Mouse (Mus musculus): ENCODE measurements around the gene March4. TPM values are rescaled to one million over a fixed set of nuclear protein-coding genes. Genes with fewer than 3 reads are reported as not detected.
A peak's percentile ranks its signal among the peaks of the same experiment; 100 is the strongest.

Gene March4
- polyA plus RNA-seq, 1 experiment from 2014 or later, result 0.92 TPM

GRCm38 (mm10) chr1:72506202-72506601, 30.5 kb downstream of the March4 start:
- ATAC-seq (ENCODE audit: low FRiP score) (no peak), DNase-seq (ENCODE audit: low spot score, missing footprints) (no peak)
- WGBS, result 56% methylated on average over 10 of the region's 10 CpGs
- Histone ChIP-seq H3K4me1 (ENCODE audit: control insufficient read depth, insufficient read depth, low read length) (no peaks in the 10 kb centered on the region), H3K4me3 (ENCODE audit: low read depth, low read length) (no peak overlapping the region), H3K27ac (ENCODE audit: low read depth, low read length) (no peak overlapping the region), H3K4me2 (no peak overlapping the region), H3K27me3 (ENCODE audit: control insufficient read depth, insufficient read depth, low read length) (no peaks in the 10 kb centered on the region), H3K9me3 (ENCODE audit: control insufficient read depth, low read length) (no peaks in the 10 kb centered on the region), H3K36me3 (ENCODE audit: control insufficient read depth, insufficient read depth, low read length) (no peaks in the 10 kb centered on the region), H3K9ac (ENCODE audit: low read length) (no peak overlapping the region)

GRCm38 (mm10) chr1:72497609-72498008, 39.1 kb downstream of the March4 start:
- H3K36me3 ChIP-seq (ENCODE audit: control insufficient read depth, insufficient read depth, low read length), result no peaks in the 10 kb centered on the region
- H3K4me1 ChIP-seq (ENCODE audit: control insufficient read depth, insufficient read depth, low read length), result no peaks in the 10 kb centered on the region
- H3K9me3 ChIP-seq (ENCODE audit: control insufficient read depth, low read length), result no peaks in the 10 kb centered on the region
- H3K27ac ChIP-seq (ENCODE audit: low read depth, low read length), result no peak overlapping the region
- H3K9ac ChIP-seq (ENCODE audit: low read length), result no peak overlapping the region
- no peak for DNase-seq (ENCODE audit: low spot score, missing footprints)
- no peaks in the 10 kb centered on the region for H3K27me3 ChIP-seq (ENCODE audit: control insufficient read depth, insufficient read depth, low read length)
- WGBS, result 95% methylated on average over 5 of the region's 5 CpGs
- ATAC-seq (ENCODE audit: low FRiP score), result no peak
- no peak overlapping the region for H3K4me3 ChIP-seq (ENCODE audit: low read depth, low read length)
- no peak overlapping the region for H3K4me2 ChIP-seq

- 84% methylated on average over 3 of the region's 3 CpGs for WGBS
- Histone ChIP-seq H3K27me3 (ENCODE audit: control insufficient read depth, insufficient read depth, low read length) (no peaks in the 10 kb centered on the region), H3K36me3 (ENCODE audit: control insufficient read depth, insufficient read depth, low read length) (no peaks in the 10 kb centered on the region), H3K4me2 (no peak overlapping the region), H3K27ac (ENCODE audit: low read depth, low read length) (no peak overlapping the region), H3K9me3 (ENCODE audit: control insufficient read depth, low read length) (no peaks in the 10 kb centered on the region), H3K4me1 (ENCODE audit: control insufficient read depth, insufficient read depth, low read length) (peaks cover 12% of the 10 kb centered on the region), H3K9ac (ENCODE audit: low read length) (no peak overlapping the region), H3K4me3 (ENCODE audit: low read depth, low read length) (no peak overlapping the region)
- no peak for ATAC-seq (ENCODE audit: low FRiP score)
- no peak for DNase-seq (ENCODE audit: low spot score, missing footprints)
These were observed 43.3 kb downstream of the March4 start for GRCm38 (mm10) chr1:72493454-72493853.

- H3K9me3 ChIP-seq (ENCODE audit: control insufficient read depth, low read length), result no peaks in the 10 kb centered on the region
- H3K4me3 ChIP-seq (ENCODE audit: low read depth, low read length), result no peak overlapping the region
- no peak overlapping the region for H3K4me2 ChIP-seq
- H3K27ac ChIP-seq (ENCODE audit: low read depth, low read length), result no peak overlapping the region
- no peak overlapping the region for H3K9ac ChIP-seq (ENCODE audit: low read length)
- no peaks in the 10 kb centered on the region for H3K36me3 ChIP-seq (ENCODE audit: control insufficient read depth, insufficient read depth, low read length)
- 91% methylated on average over 10 of the region's 10 CpGs for WGBS
- no peak for DNase-seq (ENCODE audit: low spot score, missing footprints)
- ATAC-seq (ENCODE audit: low FRiP score), result no peak
- H3K4me1 ChIP-seq (ENCODE audit: control insufficient read depth, insufficient read depth, low read length), result peaks cover 12% of the 10 kb centered on the region
- no peaks in the 10 kb centered on the region for H3K27me3 ChIP-seq (ENCODE audit: control insufficient read depth, insufficient read depth, low read length)
These were observed 44.1 kb downstream of the March4 start for GRCm38 (mm10) chr1:72492666-72493065.

- Histone ChIP-seq H3K4me2 (no peak overlapping the region), H3K27ac (ENCODE audit: low read depth, low read length) (no peak overlapping the region), H3K36me3 (ENCODE audit: control insufficient read depth, insufficient read depth, low read length) (no peaks in the 10 kb centered on the region), H3K9me3 (ENCODE audit: control insufficient read depth, low read length) (no peaks in the 10 kb centered on the region), H3K9ac (ENCODE audit: low read length) (no peak overlapping the region), H3K4me1 (ENCODE audit: control insufficient read depth, insufficient read depth, low read length) (peaks cover 12% of the 10 kb centered on the region), H3K27me3 (ENCODE audit: control insufficient read depth, insufficient read depth, low read length) (no peaks in the 10 kb centered on the region), H3K4me3 (ENCODE audit: low read depth, low read length) (no peak overlapping the region)
- WGBS, result 35% methylated on average over 5 of the region's 5 CpGs
- DNase-seq (ENCODE audit: low spot score, missing footprints), result peak; percentile 90
- no peak for ATAC-seq (ENCODE audit: low FRiP score)
These were observed 45.4 kb downstream of the March4 start for GRCm38 (mm10) chr1:72491307-72491706.

- Histone ChIP-seq H3K4me3 (ENCODE audit: low read depth, low read length) (no peak overlapping the region), H3K4me2 (no peak overlapping the region), H3K9ac (ENCODE audit: low read length) (no peak overlapping the region), H3K27me3 (ENCODE audit: control insufficient read depth, insufficient read depth, low read length) (no peaks in the 10 kb centered on the region), H3K27ac (ENCODE audit: low read depth, low read length) (no peak overlapping the region), H3K4me1 (ENCODE audit: control insufficient read depth, insufficient read depth, low read length) (peaks cover 12% of the 10 kb centered on the region), H3K36me3 (ENCODE audit: control insufficient read depth, insufficient read depth, low read length) (no peaks in the 10 kb centered on the region), H3K9me3 (ENCODE audit: control insufficient read depth, low read length) (no peaks in the 10 kb centered on the region)
- DNase-seq (ENCODE audit: low spot score, missing footprints) (no peak), ATAC-seq (ENCODE audit: low FRiP score) (no peak)
- 55% methylated on average over 3 of the region's 3 CpGs for WGBS
These were observed 45.9 kb downstream of the March4 start for GRCm38 (mm10) chr1:72490801-72491200.

GRCm38 (mm10) chr1:72490193-72490592, 46.5 kb downstream of the March4 start:
- DNase-seq (ENCODE audit: low spot score, missing footprints), result peak; percentile 89
- no peaks in the 10 kb centered on the region for H3K27me3 ChIP-seq (ENCODE audit: control insufficient read depth, insufficient read depth, low read length)
- no peak overlapping the region for H3K27ac ChIP-seq (ENCODE audit: low read depth, low read length)
- H3K9ac ChIP-seq (ENCODE audit: low read length), result no peak overlapping the region
- 8% methylated on average over 8 of the region's 8 CpGs for WGBS
- H3K36me3 ChIP-seq (ENCODE audit: control insufficient read depth, insufficient read depth, low read length), result no peaks in the 10 kb centered on the region
- no peak overlapping the region for H3K4me3 ChIP-seq (ENCODE audit: low read depth, low read length)
- peaks cover 12% of the 10 kb centered on the region for H3K4me1 ChIP-seq (ENCODE audit: control insufficient read depth, insufficient read depth, low read length)
- no peaks in the 10 kb centered on the region for H3K9me3 ChIP-seq (ENCODE audit: control insufficient read depth, low read length)
- H3K4me2 ChIP-seq, result no peak overlapping the region
- peak; percentile 33; the same call in 1 of the 2 replicates for ATAC-seq (ENCODE audit: low FRiP score)

- DNase-seq (ENCODE audit: low spot score, missing footprints), result no peak
- Histone ChIP-seq H3K9ac (ENCODE audit: low read length) (no peak overlapping the region), H3K4me3 (ENCODE audit: low read depth, low read length) (no peak overlapping the region), H3K36me3 (ENCODE audit: control insufficient read depth, insufficient read depth, low read length) (no peaks in the 10 kb centered on the region), H3K4me1 (ENCODE audit: control insufficient read depth, insufficient read depth, low read length) (no peaks in the 10 kb centered on the region), H3K4me2 (no peak overlapping the region), H3K27ac (ENCODE audit: low read depth, low read length) (no peak overlapping the region), H3K9me3 (ENCODE audit: control insufficient read depth, low read length) (no peaks in the 10 kb centered on the region), H3K27me3 (ENCODE audit: control insufficient read depth, insufficient read depth, low read length) (no peaks in the 10 kb centered on the region)
- WGBS, result 85% methylated on average over 2 of the region's 2 CpGs
- ATAC-seq (ENCODE audit: low FRiP score), result no peak
These were observed 60.1 kb downstream of the March4 start for GRCm38 (mm10) chr1:72476594-72476993.

GRCm38 (mm10) chr1:72469075-72469474, 67.7 kb downstream of the March4 start:
- ATAC-seq (ENCODE audit: low FRiP score), result no peak
- H3K27ac ChIP-seq (ENCODE audit: low read depth, low read length), result no peak overlapping the region
- H3K36me3 ChIP-seq (ENCODE audit: control insufficient read depth, insufficient read depth, low read length), result no peaks in the 10 kb centered on the region
- H3K4me2 ChIP-seq, result no peak overlapping the region
- DNase-seq (ENCODE audit: low spot score, missing footprints), result peak; percentile 10
- H3K9me3 ChIP-seq (ENCODE audit: control insufficient read depth, low read length), result no peaks in the 10 kb centered on the region
- H3K4me3 ChIP-seq (ENCODE audit: low read depth, low read length), result no peak overlapping the region
- 81% methylated on average over 2 of the region's 2 CpGs for WGBS
- H3K9ac ChIP-seq (ENCODE audit: low read length), result no peak overlapping the region
- H3K27me3 ChIP-seq (ENCODE audit: control insufficient read depth, insufficient read depth, low read length), result no peaks in the 10 kb centered on the region
- H3K4me1 ChIP-seq (ENCODE audit: control insufficient read depth, insufficient read depth, low read length), result no peaks in the 10 kb centered on the region
